Mouse (Mus musculus) midbrain, postnatal 0 days (tissue): ENCODE results near the gene Prrc2b. TPM values are rescaled to one million over a fixed set of nuclear protein-coding genes. Genes with fewer than 3 reads are reported as not detected.
A peak's percentile ranks its signal among the peaks of the same experiment; 100 is the strongest.

Source experiments
- ATAC-seq: fragments of 200-750 bp; cut with Nextera tagmentation; 2 replicates; pipeline ENCODE4 v1.8.0; 2017; ENCODE audit warnings: moderate number of reproducible peaks, mild to moderate bottlenecking, moderate TSS enrichment, moderate library complexity; ENCODE audit not compliant: low FRiP score
- DNase-seq: peaks from one replicate; pipeline ENCODE4 v3.0.0-alpha.2; 2015; ENCODE audit warnings: low spot score
- H3K27ac ChIP-seq: fragments of 300-500 bp; sonication (generic); 2 replicates; pipeline ENCODE4 v1.5.1; 2014; ENCODE audit warnings: low read depth, mild to moderate bottlenecking, low read length, mixed read lengths
- H3K27me3 ChIP-seq: fragments of 300-500 bp; sonication (generic); 2 replicates; pipeline ENCODE4 v1.6.1; 2014; ENCODE audit warnings: low read length, control low read depth, mixed read lengths; ENCODE audit not compliant: insufficient read depth
- H3K36me3 ChIP-seq: fragments of 300-500 bp; sonication (generic); 2 replicates; pipeline ENCODE4 v1.6.1; 2014; ENCODE audit warnings: low read length, control low read depth, mixed read lengths; ENCODE audit not compliant: insufficient read depth
- H3K4me1 ChIP-seq: fragments of 300-500 bp; sonication (generic); 2 replicates; pipeline ENCODE4 v1.6.1; 2014; ENCODE audit warnings: mild to moderate bottlenecking, control low read depth, antibody characterized with exemption, low read length, mixed read lengths; ENCODE audit not compliant: insufficient read depth
- H3K4me2 ChIP-seq: fragments of 300-500 bp; sonication (generic); 2 replicates; pipeline ENCODE4 v1.6.1; 2014; ENCODE audit warnings: low read depth, mild to moderate bottlenecking, low read length, mixed read lengths; ENCODE audit not compliant: poor library complexity, severe bottlenecking
- H3K4me3 ChIP-seq: fragments of 300-500 bp; sonication (generic); 2 replicates; pipeline ENCODE4 v1.5.1; 2014; ENCODE audit warnings: low read depth, mild to moderate bottlenecking, low read length, moderate library complexity
- H3K9ac ChIP-seq: fragments of 300-500 bp; sonication (generic); replicated peaks from 2 replicates; pipeline ENCODE4 v1.6.1; 2014; ENCODE audit warnings: mild to moderate bottlenecking, low read length, moderate library complexity, mixed read lengths; ENCODE audit not compliant: poor library complexity, severe bottlenecking
- H3K9me3 ChIP-seq: fragments of 300-500 bp; sonication (generic); 2 replicates; pipeline ENCODE4 v1.6.1; 2016; ENCODE audit warnings: low read length, control low read depth
- CTCF ChIP-seq: IDR thresholded peaks from 2 replicates; pipeline ENCODE4 v1.5.1; 2016; ENCODE audit warnings: antibody characterized with exemption, mild to moderate bottlenecking
- WGBS: fragments of 180-500 bp; shearing (Covaris S2); extraction: QIAGEN DNeasy Blood & Tissue Kit; methylation state at CpG from one replicate; pipeline ENCODE4 v1.1.7; 2014; 5-methylcytosine and 5-hydroxymethylcytosine counted together
- polyA plus RNA-seq: library from polyadenylated mRNA; unstranded; fragments of >200 nt; fragmentation: Nextera tagmentation; extraction: Ambion mirVana; gene quantifications from 2 replicates; pipeline ENCODE4 v1.2.1, GENCODE M21; 2015
- total RNA-seq: library from RNA; depleted of rRNA; stranded (reverse); fragments of >200 nt; gene quantifications from 2 replicates; pipeline ENCODE4 v1.2.3, GENCODE M21; 2014; rRNA removed

Prrc2b gene
- total RNA-seq, result 164 and 215 TPM in 2 replicates
- polyA plus RNA-seq, result 51.5 and 65.9 TPM in 2 replicates

DNA sequence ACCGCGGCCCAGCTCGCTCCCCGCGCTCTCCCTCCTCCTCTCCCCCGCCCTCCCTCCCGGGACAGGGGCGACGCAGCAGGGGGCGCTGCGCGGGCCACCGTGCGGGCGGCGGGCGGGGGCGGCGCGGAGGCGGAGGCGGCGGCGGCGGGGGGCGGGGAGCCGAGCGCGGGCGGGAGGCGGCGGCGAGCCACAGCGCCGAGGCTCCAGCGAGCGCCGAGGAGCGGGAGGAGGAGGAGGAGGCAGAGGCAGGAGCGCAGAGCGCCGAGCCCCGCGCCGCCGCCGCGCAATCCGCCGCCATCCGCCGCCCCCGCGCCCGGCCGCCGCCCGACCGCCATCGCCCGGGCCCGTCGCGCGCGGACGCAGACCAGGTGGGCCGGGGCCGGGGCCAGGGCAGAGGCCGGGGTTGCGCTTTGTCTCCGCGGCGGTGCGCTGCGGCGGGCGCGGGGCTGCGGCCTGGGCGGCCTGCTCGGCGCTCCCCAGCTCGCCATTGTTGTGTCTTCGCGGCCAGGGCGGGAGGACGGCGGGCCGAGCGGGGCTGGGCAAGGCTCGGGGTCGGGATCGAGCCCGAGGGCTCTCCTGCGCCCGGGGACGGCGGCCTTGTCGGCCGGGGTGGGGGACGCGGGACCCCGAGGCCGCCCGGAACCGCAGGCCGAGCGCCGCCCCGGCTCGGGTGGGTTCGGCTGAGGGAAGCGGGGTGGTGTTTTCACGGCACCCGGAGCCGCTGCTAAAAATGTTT lies at the start of gene Prrc2b:
TSS of gene Prrc2b (plus strand) at position 159 of the 736 bp plus-strand sequence.
- H3K9me3 ChIP-seq, result no peaks in the 10 kb centered on the region
- DNase-seq, result peak; percentile 68
- under 1% methylated on average over 57 of the region's 117 CpGs for WGBS

DNA sequence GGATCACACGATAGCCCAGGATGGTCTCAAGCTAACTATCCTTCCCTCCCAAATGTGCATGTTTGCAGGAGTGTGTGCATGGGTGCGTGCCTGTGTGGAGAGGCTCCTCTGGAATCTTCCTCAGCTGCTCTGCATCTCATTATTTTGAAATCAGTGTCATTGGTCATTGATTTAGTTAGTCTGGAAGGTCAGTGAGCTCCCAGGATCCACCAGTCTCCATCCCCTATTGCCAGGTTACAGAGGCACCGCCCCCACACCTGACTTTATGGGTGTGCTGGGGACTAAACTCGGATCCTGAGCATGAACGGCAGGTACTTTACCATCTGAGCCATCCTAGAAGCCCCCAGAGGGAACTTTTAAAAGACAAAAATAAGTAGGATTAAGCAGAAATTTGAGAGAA lies 47.9 kb upstream of the Prrc2b start:
- Histone ChIP-seq H3K4me2 (no peak overlapping the region), H3K27ac (no peak overlapping the region), H3K27me3 (no peaks in the 10 kb centered on the region), H3K9ac (no peak overlapping the region), H3K9me3 (no peaks in the 10 kb centered on the region), H3K4me1 (no peaks in the 10 kb centered on the region), H3K4me3 (no peak overlapping the region), H3K36me3 (peaks cover 2% of the 10 kb centered on the region; the same call in 1 of the 2 replicates)
- no peak for TF ChIP-seq CTCF
- 57% methylated on average over 5 of the region's 5 CpGs for WGBS
- ATAC-seq, result no peak
- DNase-seq, result no peak

More for the DNA sequence above, at the start of gene Prrc2b:
- Histone ChIP-seq H3K27me3 (no peaks in the 10 kb centered on the region), H3K27ac (peak within 1 kb of the TSS; percentile 99), H3K36me3 (no peaks in the 10 kb centered on the region), H3K4me3 (peak within 1 kb of the TSS; percentile 77), H3K4me1 (peaks cover 18% of the 10 kb centered on the region; the same call in 1 of the 2 replicates), H3K4me2 (peak within 1 kb of the TSS; percentile 92), H3K9ac (peak within 1 kb of the TSS; percentile 97)
- peak; percentile 72 for ATAC-seq
- peak; percentile 42 for TF ChIP-seq CTCF

- no peak for DNase-seq
- TF ChIP-seq CTCF, result no peak
- 71% methylated on average over 7 of the region's 7 CpGs for WGBS
- Histone ChIP-seq H3K27ac (no peak overlapping the region), H3K36me3 (peaks cover 6% of the 10 kb centered on the region), H3K4me2 (no peak overlapping the region), H3K27me3 (no peaks in the 10 kb centered on the region), H3K4me1 (no peaks in the 10 kb centered on the region), H3K4me3 (no peak overlapping the region), H3K9ac (no peak overlapping the region), H3K9me3 (no peaks in the 10 kb centered on the region)
- no peak for ATAC-seq
Observed at GRCm38 (mm10) chr2:32103557-32103956, 47.3 kb upstream of the Prrc2b start.

DNA sequence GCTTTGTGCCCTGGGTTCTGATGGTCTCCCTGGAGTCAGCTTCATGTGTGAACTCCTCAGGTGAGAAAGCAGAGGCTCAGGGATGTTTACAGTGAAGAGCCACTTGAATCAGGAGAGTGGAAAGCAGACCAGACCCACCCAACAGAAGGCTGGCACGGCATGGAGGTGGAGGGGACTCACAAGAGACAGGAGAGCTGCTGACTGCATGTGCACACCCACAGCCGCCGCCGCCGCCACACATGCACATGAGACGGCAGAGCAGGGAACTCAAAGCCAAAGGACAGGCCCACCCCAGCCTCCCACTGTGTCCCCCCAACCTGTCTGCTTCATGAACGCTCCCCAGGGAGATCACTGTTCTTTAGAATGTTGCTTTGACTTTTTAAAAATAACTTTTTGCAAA lies 46.8 kb upstream of the Prrc2b start:
- H3K9ac ChIP-seq, result no peak overlapping the region
- no peak for DNase-seq
- WGBS, result 77% methylated on average over 7 of the region's 7 CpGs
- no peaks in the 10 kb centered on the region for H3K9me3 ChIP-seq
- H3K36me3 ChIP-seq, result peaks cover 6% of the 10 kb centered on the region; the same call in 1 of the 2 replicates
- no peaks in the 10 kb centered on the region for H3K27me3 ChIP-seq
- no peak overlapping the region for H3K27ac ChIP-seq
- no peak for ATAC-seq
- H3K4me1 ChIP-seq, result no peaks in the 10 kb centered on the region
- H3K4me3 ChIP-seq, result no peak overlapping the region
- H3K4me2 ChIP-seq, result no peak overlapping the region
- TF ChIP-seq CTCF, result no peak

DNA sequence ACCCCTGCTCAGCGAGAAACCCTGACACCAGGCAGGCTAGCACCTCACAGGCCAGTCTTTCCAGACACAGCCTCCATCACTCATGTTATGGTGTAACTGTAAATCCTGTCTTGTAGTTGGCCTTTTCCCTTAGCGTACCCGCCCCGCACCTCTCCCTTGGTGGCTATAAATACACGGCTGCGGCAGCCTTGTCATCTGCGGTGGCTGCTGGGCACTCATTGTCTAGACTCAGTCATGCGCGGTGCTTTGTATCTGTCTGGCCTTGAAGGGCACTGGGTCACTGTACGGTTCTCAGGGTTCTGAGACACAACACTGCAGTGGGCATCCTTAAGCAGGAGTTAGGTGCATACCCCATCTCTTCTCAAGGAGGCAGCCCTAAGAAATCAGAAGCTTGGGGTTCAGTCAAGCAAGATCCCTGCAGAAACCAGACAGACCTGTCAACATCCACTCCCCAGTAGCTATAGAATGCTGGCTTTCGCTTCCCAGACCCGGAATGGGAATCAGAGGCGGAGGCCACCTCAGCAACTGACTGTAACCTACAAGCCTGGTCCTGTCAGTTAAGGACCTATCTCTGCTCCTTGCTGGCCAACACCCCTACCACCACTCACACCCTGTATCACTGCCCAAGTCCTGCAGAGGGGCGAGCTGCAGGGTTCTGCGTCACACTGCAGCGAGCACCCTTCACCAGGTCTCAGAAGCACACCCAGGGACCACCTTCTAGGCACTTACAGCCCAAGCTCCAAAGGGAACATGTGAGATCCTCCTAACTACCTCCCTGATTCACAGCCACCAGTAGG lies 45.6 kb upstream of the Prrc2b start:
- no peak for TF ChIP-seq CTCF
- Histone ChIP-seq H3K27ac (no peak overlapping the region), H3K4me3 (no peak overlapping the region), H3K36me3 (peaks cover 12% of the 10 kb centered on the region), H3K27me3 (no peaks in the 10 kb centered on the region), H3K4me1 (no peaks in the 10 kb centered on the region), H3K9ac (no peak overlapping the region), H3K9me3 (no peaks in the 10 kb centered on the region), H3K4me2 (no peak overlapping the region)
- 55% methylated on average over 16 of the region's 16 CpGs for WGBS
- no peak for ATAC-seq
- DNase-seq, result peak; percentile 31

- 83% methylated on average over 7 of the region's 7 CpGs for WGBS
- ATAC-seq (no peak), DNase-seq (no peak)
- TF ChIP-seq CTCF, result no peak
- H3K4me3 ChIP-seq, result no peak overlapping the region
- no peaks in the 10 kb centered on the region for H3K4me1 ChIP-seq
- H3K27me3 ChIP-seq, result no peaks in the 10 kb centered on the region
- H3K36me3 ChIP-seq, result peaks cover 18% of the 10 kb centered on the region
- H3K9ac ChIP-seq, result no peak overlapping the region
- no peaks in the 10 kb centered on the region for H3K9me3 ChIP-seq
- H3K4me2 ChIP-seq, result no peak overlapping the region
- H3K27ac ChIP-seq, result no peak overlapping the region
Observed at GRCm38 (mm10) chr2:32105930-32106329, 45.0 kb upstream of the Prrc2b start.
